Mouse (Mus musculus) stomach, postnatal 0 days (tissue): ENCODE data around the gene Hck. TPM values are rescaled to one million over a fixed set of nuclear protein-coding genes. Genes with fewer than 3 reads are reported as not detected.

Experiments used
- ATAC-seq: fragments of 200-750 bp; cut with Nextera tagmentation; 2 replicates; pipeline ENCODE4 v1.8.0; 2017; ENCODE audit not compliant: low FRiP score, low TSS enrichment
- DNase-seq: peaks from one replicate; pipeline ENCODE4 v3.0.0-alpha.2; 2016; ENCODE audit warnings: low spot score
- H3K27ac ChIP-seq: fragments of 300-500 bp; sonication (generic); replicated peaks from 2 replicates; pipeline ENCODE4 v1.5.1; 2014; ENCODE audit warnings: mild to moderate bottlenecking, control low read depth
- H3K27me3 ChIP-seq: fragments of 300-500 bp; sonication (generic); 2 replicates; pipeline ENCODE4 v1.6.1; 2014; ENCODE audit warnings: low read length; ENCODE audit not compliant: control insufficient read depth, insufficient read depth
- H3K36me3 ChIP-seq: fragments of 300-500 bp; sonication (generic); 2 replicates; pipeline ENCODE4 v1.6.1; 2014; ENCODE audit warnings: low read length, mixed read lengths; ENCODE audit not compliant: control insufficient read depth, insufficient read depth
- H3K4me1 ChIP-seq: fragments of 300-500 bp; sonication (generic); replicated peaks from 2 replicates; pipeline ENCODE4 v1.6.1; 2014; ENCODE audit warnings: antibody characterized with exemption; ENCODE audit not compliant: control insufficient read depth, insufficient read depth
- H3K4me2 ChIP-seq: fragments of 300-500 bp; sonication (generic); replicated peaks from 2 replicates; pipeline ENCODE4 v1.6.1; 2014; ENCODE audit warnings: low read depth, mild to moderate bottlenecking, control low read depth, moderate library complexity
- H3K4me3 ChIP-seq: fragments of 300-500 bp; sonication (generic); 2 replicates; pipeline ENCODE4 v1.5.1; 2014; ENCODE audit warnings: low read depth, low read length, control low read depth
- H3K9ac ChIP-seq: fragments of 300-500 bp; sonication (generic); 2 replicates; pipeline ENCODE4 v1.6.1; 2014; ENCODE audit warnings: mild to moderate bottlenecking, low read length, control low read depth, mixed read lengths
- H3K9me3 ChIP-seq: fragments of 300-500 bp; sonication (generic); 2 replicates; pipeline ENCODE4 v1.6.1; 2016; ENCODE audit warnings: low read length; ENCODE audit not compliant: control insufficient read depth
- CTCF ChIP-seq: IDR thresholded peaks from 2 replicates; pipeline ENCODE4 v1.5.1; 2016; ENCODE audit warnings: antibody characterized with exemption, low read depth, mild to moderate bottlenecking, moderate library complexity
- EP300 ChIP-seq: optimal IDR thresholded peaks from 2 replicates; pipeline ENCODE3; 2016; ENCODE audit warnings: antibody characterized with exemption
- WGBS: fragments of 180-500 bp; shearing (Covaris S2); extraction: QIAGEN DNeasy Blood & Tissue Kit; methylation state at CpG from one replicate; pipeline ENCODE4 v1.1.7; 2014; 5-methylcytosine and 5-hydroxymethylcytosine counted together
- polyA plus RNA-seq: library from polyadenylated mRNA; unstranded; fragments of >200 nt; fragmentation: Nextera tagmentation; extraction: Ambion mirVana; gene quantifications from 2 replicates; pipeline ENCODE4 v1.2.1, GENCODE M21; 2015

Hck gene
- polyA plus RNA-seq, 1 experiment from 2014 or later = 3.6 TPM

GRCm38 (mm10) chr2:153122701-153123100, 14.4 kb downstream of the Hck start:
- no peaks in the 10 kb centered on the region for H3K36me3 ChIP-seq
- no peak overlapping the region for H3K4me3 ChIP-seq
- H3K4me2 ChIP-seq = no peak overlapping the region
- ATAC-seq = no peak
- H3K27ac ChIP-seq = no peak overlapping the region
- no peak for DNase-seq
- WGBS = 81% methylated on average over 7 of the region's 7 CpGs
- H3K9me3 ChIP-seq = no peaks in the 10 kb centered on the region
- H3K9ac ChIP-seq = no peak overlapping the region
- TF ChIP-seq EP300 (no peak), CTCF (no peak)
- no peaks in the 10 kb centered on the region for H3K4me1 ChIP-seq
- H3K27me3 ChIP-seq = no peaks in the 10 kb centered on the region

- H3K27ac ChIP-seq = no peak overlapping the region
- H3K9me3 ChIP-seq = no peaks in the 10 kb centered on the region
- H3K4me1 ChIP-seq = no peaks in the 10 kb centered on the region
- H3K27me3 ChIP-seq = no peaks in the 10 kb centered on the region
- ATAC-seq = no peak
- H3K36me3 ChIP-seq = no peaks in the 10 kb centered on the region
- no peak overlapping the region for H3K4me2 ChIP-seq
- no peak for DNase-seq
- 46% methylated on average over 5 of the region's 5 CpGs for WGBS
- H3K4me3 ChIP-seq = no peak overlapping the region
- TF ChIP-seq CTCF (no peak), EP300 (no peak)
- no peak overlapping the region for H3K9ac ChIP-seq
Measured at GRCm38 (mm10) chr2:153125875-153126274, 17.6 kb downstream of the Hck start.

GRCm38 (mm10) chr2:153131019-153131418, 22.8 kb downstream of the Hck start:
- no peaks in the 10 kb centered on the region for H3K9me3 ChIP-seq
- 15% methylated on average over 6 of the region's 6 CpGs for WGBS
- no peak overlapping the region for H3K9ac ChIP-seq
- H3K36me3 ChIP-seq = no peaks in the 10 kb centered on the region
- no peaks in the 10 kb centered on the region for H3K27me3 ChIP-seq
- DNase-seq (peak; percentile 25), ATAC-seq (no peak)
- no peak overlapping the region for H3K27ac ChIP-seq
- H3K4me1 ChIP-seq = no peaks in the 10 kb centered on the region
- H3K4me3 ChIP-seq = no peak overlapping the region
- no peak for TF ChIP-seq EP300
- peak; percentile 61 for TF ChIP-seq CTCF
- no peak overlapping the region for H3K4me2 ChIP-seq

GRCm38 (mm10) chr2:153134237-153134636, 26.0 kb downstream of the Hck start:
- H3K4me2 ChIP-seq = no peak overlapping the region

GRCm38 (mm10) chr2:153136211-153136610, 27.9 kb downstream of the Hck start:
- Histone ChIP-seq H3K9me3 (no peaks in the 10 kb centered on the region), H3K36me3 (no peaks in the 10 kb centered on the region), H3K4me3 (no peak overlapping the region), H3K9ac (no peak overlapping the region), H3K4me2 (no peak overlapping the region), H3K27me3 (no peaks in the 10 kb centered on the region), H3K4me1 (no peaks in the 10 kb centered on the region), H3K27ac (no peak overlapping the region)
- TF ChIP-seq EP300 (no peak), CTCF (no peak)
- 54% methylated on average over 4 of the region's 4 CpGs for WGBS
- ATAC-seq (no peak), DNase-seq (no peak)

More at GRCm38 (mm10) chr2:153134237-153134636, 26.0 kb downstream of the Hck start:
- DNase-seq (peak; percentile 53), ATAC-seq (no peak)
- Histone ChIP-seq H3K4me3 (no peak overlapping the region), H3K36me3 (no peaks in the 10 kb centered on the region), H3K9ac (no peak overlapping the region), H3K4me1 (no peaks in the 10 kb centered on the region), H3K27me3 (no peaks in the 10 kb centered on the region), H3K9me3 (no peaks in the 10 kb centered on the region), H3K27ac (no peak overlapping the region)
- TF ChIP-seq CTCF = peak; percentile 63
- no peak for TF ChIP-seq EP300
- 37% methylated on average over 5 of the region's 5 CpGs for WGBS

GRCm38 (mm10) chr2:153139158-153139557, 30.9 kb downstream of the Hck start:
- no peaks in the 10 kb centered on the region for H3K9me3 ChIP-seq
- 68% methylated on average over 7 of the region's 7 CpGs for WGBS
- no peak for TF ChIP-seq EP300
- TF ChIP-seq CTCF = no peak
- no peak overlapping the region for H3K4me3 ChIP-seq
- DNase-seq = peak; percentile 23
- no peaks in the 10 kb centered on the region for H3K4me1 ChIP-seq
- H3K36me3 ChIP-seq = no peaks in the 10 kb centered on the region
- no peak overlapping the region for H3K9ac ChIP-seq
- H3K27ac ChIP-seq = no peak overlapping the region
- no peak overlapping the region for H3K4me2 ChIP-seq
- no peaks in the 10 kb centered on the region for H3K27me3 ChIP-seq
- ATAC-seq = peak; percentile 51; the same call in 1 of the 2 replicates
